Mouse (Mus musculus): ENCODE results near the gene Pnmt. TPM values are rescaled to one million over a fixed set of nuclear protein-coding genes. Genes with fewer than 3 reads are reported as not detected.
A peak's percentile ranks its signal among the peaks of the same experiment; 100 is the strongest.
"Not testable (repeated sequence)": the region's sequence is repeated elsewhere in the genome, so short reads cannot be mapped to it uniquely, and the experiment has no call there.

The Pnmt gene
- polyA plus RNA-seq, 1 experiment from 2014 or later = 3.8 TPM

DNA sequence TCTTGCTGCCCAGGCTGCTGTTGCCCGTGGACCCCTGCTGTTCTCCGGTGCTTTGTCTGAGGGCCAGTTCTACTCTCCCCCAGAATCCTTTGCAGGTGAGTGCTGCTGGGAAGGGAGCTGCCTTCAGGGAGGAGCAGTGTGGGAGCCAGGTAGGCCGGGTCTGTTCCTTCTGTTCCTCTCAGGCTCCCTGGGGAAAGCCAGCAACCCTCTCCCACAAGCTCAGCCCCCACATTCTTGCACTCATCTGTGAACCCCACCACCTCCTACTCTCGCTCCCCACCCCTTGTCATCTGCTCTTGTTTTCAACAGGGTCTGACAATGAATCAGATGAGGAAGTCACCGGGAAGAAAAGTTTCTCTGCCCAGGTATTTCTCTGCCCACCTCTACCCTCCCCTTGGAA, 9.5 kb upstream of the Pnmt start:
- no peak overlapping the region for H3K9ac ChIP-seq
- H3K9me3 ChIP-seq (replicated peaks) = no peaks in the 10 kb centered on the region
- peaks cover 76% of the 10 kb centered on the region for H3K36me3 ChIP-seq
- no peak for ATAC-seq (replicated peaks; ENCODE audit: low FRiP score)
- H3K4me3 ChIP-seq (replicated peaks) = no peak overlapping the region
- H3K27me3 ChIP-seq = no peaks in the 10 kb centered on the region
- no peak overlapping the region for H3K27ac ChIP-seq
- WGBS = 76% methylated on average over 5 of the region's 5 CpGs
- peaks cover 9% of the 10 kb centered on the region; the same call in 1 of the 2 replicates for H3K4me1 ChIP-seq
- H3K4me2 ChIP-seq = no peak overlapping the region

GRCm38 (mm10) chr11:98377787-98378186, 8.5 kb upstream of the Pnmt start:
- peaks cover 76% of the 10 kb centered on the region for H3K36me3 ChIP-seq
- no peak overlapping the region for H3K4me3 ChIP-seq (replicated peaks)
- 84% methylated on average over 11 of the region's 11 CpGs for WGBS

GRCm38 (mm10) chr11:98379379-98379778, 6.9 kb upstream of the Pnmt start:
- no peak overlapping the region for H3K4me2 ChIP-seq
- peaks cover 67% of the 10 kb centered on the region for H3K36me3 ChIP-seq
- ATAC-seq (replicated peaks; ENCODE audit: low FRiP score) = no peak
- peaks cover 18% of the 10 kb centered on the region for H3K4me1 ChIP-seq
- no peak overlapping the region for H3K4me3 ChIP-seq (replicated peaks)
- no peaks in the 10 kb centered on the region for H3K9me3 ChIP-seq (replicated peaks)
- H3K9ac ChIP-seq = no peak overlapping the region
- WGBS = 85% methylated on average over 7 of the region's 7 CpGs
- no peak overlapping the region for H3K27ac ChIP-seq
- peaks cover 12% of the 10 kb centered on the region for H3K27me3 ChIP-seq

More at GRCm38 (mm10) chr11:98377787-98378186, 8.5 kb upstream of the Pnmt start:
- no peak for ATAC-seq (replicated peaks; ENCODE audit: low FRiP score)
- Histone ChIP-seq H3K27me3 (no peaks in the 10 kb centered on the region), H3K4me2 (no peak overlapping the region), H3K27ac (no peak overlapping the region), H3K9me3 (replicated peaks) (no peaks in the 10 kb centered on the region), H3K9ac (no peak overlapping the region), H3K4me1 (0 out of 2 replicates have a peak, but pooled peaks cover 3% of the 10 kb centered on the region)

- Histone ChIP-seq H3K27ac (no peak overlapping the region), H3K4me3 (replicated peaks) (no peak overlapping the region), H3K4me2 (no peak overlapping the region), H3K9ac (no peak overlapping the region), H3K9me3 (replicated peaks) (no peaks in the 10 kb centered on the region), H3K4me1 (peaks cover 24% of the 10 kb centered on the region), H3K36me3 (peaks cover 60% of the 10 kb centered on the region), H3K27me3 (peaks cover 19% of the 10 kb centered on the region)
- 74% methylated on average over 6 of the region's 6 CpGs for WGBS
- ATAC-seq (replicated peaks; ENCODE audit: low FRiP score) = no peak
Measured at GRCm38 (mm10) chr11:98380106-98380505, 6.1 kb upstream of the Pnmt start.

GRCm38 (mm10) chr11:98381651-98382050, 4.6 kb upstream of the Pnmt start:
- no peak overlapping the region for H3K27ac ChIP-seq
- H3K4me3 ChIP-seq (replicated peaks) = no peak overlapping the region
- no peaks in the 10 kb centered on the region for H3K9me3 ChIP-seq (replicated peaks)
- H3K36me3 ChIP-seq = peaks cover 44% of the 10 kb centered on the region
- peaks cover 34% of the 10 kb centered on the region for H3K27me3 ChIP-seq
- 91% methylated on average over 2 of the region's 2 CpGs for WGBS
- ATAC-seq (replicated peaks; ENCODE audit: low FRiP score) = no peak
- H3K4me2 ChIP-seq = no peak overlapping the region
- no peak overlapping the region for H3K9ac ChIP-seq
- peaks cover 35% of the 10 kb centered on the region for H3K4me1 ChIP-seq

GRCm38 (mm10) chr11:98382405-98382804, 3.8 kb upstream of the Pnmt start:
- Histone ChIP-seq H3K36me3 (peaks cover 37% of the 10 kb centered on the region), H3K4me1 (peaks cover 43% of the 10 kb centered on the region), H3K27me3 (peaks cover 42% of the 10 kb centered on the region)
- not testable (repeated sequence) for ATAC-seq (replicated peaks; ENCODE audit: low FRiP score); H3K4me2 ChIP-seq; H3K4me3 ChIP-seq (replicated peaks); H3K9me3 ChIP-seq (replicated peaks); H3K9ac ChIP-seq; H3K27ac ChIP-seq
- WGBS = 36% methylated on average over 2 of the region's 2 CpGs

GRCm38 (mm10) chr11:98383261-98384030, 2.8 kb upstream of the Pnmt start, which contains the start of gene Tcap:
Gene Tcap (plus strand): TSS chr11:98383811.
- peak within 1 kb of the TSS; percentile 69 for H3K27ac ChIP-seq
- peaks cover 26% of the 10 kb centered on the region for H3K36me3 ChIP-seq
- 48% methylated on average over 14 of the region's 14 CpGs for WGBS
- peaks cover 51% of the 10 kb centered on the region for H3K27me3 ChIP-seq
- peak; percentile 27; the same call in 1 of the 2 replicates for ATAC-seq (replicated peaks; ENCODE audit: low FRiP score)
- no peak within 1 kb of the TSS for H3K9ac ChIP-seq
- H3K9me3 ChIP-seq (replicated peaks) = no peaks in the 10 kb centered on the region
- H3K4me1 ChIP-seq = peaks cover 53% of the 10 kb centered on the region
- no peak within 1 kb of the TSS for H3K4me3 ChIP-seq (replicated peaks)
- H3K4me2 ChIP-seq = no peak within 1 kb of the TSS

DNA sequence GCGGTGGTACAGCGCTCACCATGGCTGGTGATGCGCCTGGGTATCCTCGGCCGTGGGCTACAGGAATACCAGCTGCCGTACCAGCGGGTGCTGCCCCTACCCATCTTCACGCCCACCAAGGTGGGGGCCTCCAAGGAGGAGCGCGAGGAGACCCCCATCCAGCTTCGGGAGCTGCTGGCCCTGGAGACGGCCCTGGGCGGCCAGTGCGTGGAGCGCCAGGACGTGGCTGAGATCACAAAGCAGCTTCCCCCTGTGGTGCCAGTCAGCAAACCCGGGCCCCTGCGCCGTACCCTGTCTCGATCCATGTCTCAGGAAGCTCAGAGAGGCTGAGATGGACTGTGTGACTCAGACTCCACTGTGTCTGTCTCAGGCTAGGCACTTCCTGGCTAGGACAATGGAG, 2.0 kb upstream of the Pnmt start:
- Histone ChIP-seq H3K36me3 (peaks cover 19% of the 10 kb centered on the region), H3K4me3 (replicated peaks) (no peak overlapping the region), H3K9me3 (replicated peaks) (no peaks in the 10 kb centered on the region), H3K4me2 (no peak overlapping the region), H3K27ac (peak overlapping the region; percentile 69), H3K27me3 (peaks cover 51% of the 10 kb centered on the region), H3K9ac (no peak overlapping the region), H3K4me1 (peaks cover 61% of the 10 kb centered on the region)
- 77% methylated on average over 20 of the region's 20 CpGs for WGBS
- ATAC-seq (replicated peaks; ENCODE audit: low FRiP score) = no peak

DNA sequence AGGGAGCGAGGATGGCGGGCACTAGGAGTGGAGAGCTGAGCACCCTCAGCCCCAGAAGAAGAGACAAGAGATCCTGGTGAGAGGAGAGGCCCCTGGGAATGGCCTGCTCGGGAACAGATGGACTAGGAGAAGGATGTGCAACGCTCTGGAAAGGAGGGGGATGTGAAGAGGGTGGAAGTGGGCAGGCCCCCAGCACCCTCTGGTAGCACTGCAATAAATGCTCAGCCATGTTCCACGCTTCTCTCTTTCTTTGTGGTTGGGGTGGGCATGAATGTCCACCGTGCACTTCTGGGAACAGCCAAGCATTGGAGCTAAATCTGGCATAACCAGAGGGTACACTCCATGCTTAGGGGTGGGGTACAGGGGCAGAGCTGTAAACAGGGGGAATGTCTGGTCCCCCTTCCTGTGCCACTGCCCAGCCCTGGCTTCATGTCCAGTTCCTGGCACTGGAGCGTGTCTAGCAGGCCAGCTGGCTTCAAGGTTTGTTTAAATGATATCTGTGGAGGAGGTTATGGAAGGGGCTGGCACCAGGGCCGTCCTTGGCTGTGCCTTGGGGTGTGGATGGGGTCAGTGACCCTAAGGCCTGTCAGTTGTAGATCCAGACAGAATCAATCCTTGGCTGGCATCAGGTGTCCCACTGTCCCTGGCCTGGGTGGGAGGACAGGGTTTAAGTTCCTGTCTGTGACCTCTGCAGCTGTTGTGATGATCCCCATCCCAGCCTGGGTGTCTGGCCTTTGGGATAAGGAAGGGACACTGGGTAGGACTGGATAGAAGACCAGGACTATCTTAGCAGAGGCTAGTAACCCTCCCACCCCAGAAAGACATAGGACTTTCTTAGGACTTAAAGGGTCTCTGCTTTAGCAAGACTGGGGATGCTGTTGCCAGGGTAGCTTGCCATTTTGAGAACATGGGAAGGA, 1.3 kb upstream of the Pnmt start:
- Histone ChIP-seq H3K9me3 (replicated peaks) (no peaks in the 10 kb centered on the region), H3K27ac (peak overlapping the region; percentile 69), H3K36me3 (peaks cover 11% of the 10 kb centered on the region), H3K27me3 (peaks cover 54% of the 10 kb centered on the region), H3K4me2 (no peak overlapping the region), H3K4me1 (peaks cover 62% of the 10 kb centered on the region), H3K4me3 (replicated peaks) (no peak overlapping the region), H3K9ac (no peak overlapping the region)
- 45% methylated on average over 8 of the region's 8 CpGs for WGBS
- peak; percentile 28 for ATAC-seq (replicated peaks; ENCODE audit: low FRiP score)

- Histone ChIP-seq H3K27me3 (peaks cover 68% of the 10 kb centered on the region), H3K4me2 (peak overlapping the region; percentile 20; the same call in 1 of the 2 replicates), H3K36me3 (no peaks in the 10 kb centered on the region), H3K9me3 (replicated peaks) (no peaks in the 10 kb centered on the region), H3K4me3 (replicated peaks) (no peak overlapping the region), H3K27ac (no peak overlapping the region), H3K9ac (peak overlapping the region; percentile 26; the same call in 1 of the 2 replicates), H3K4me1 (peaks cover 66% of the 10 kb centered on the region)
- ATAC-seq (replicated peaks; ENCODE audit: low FRiP score) = no peak
- 16% methylated on average over 24 of the region's 24 CpGs for WGBS
Measured at GRCm38 (mm10) chr11:98386596-98386995, 346 bp downstream of the Pnmt start.

DNA sequence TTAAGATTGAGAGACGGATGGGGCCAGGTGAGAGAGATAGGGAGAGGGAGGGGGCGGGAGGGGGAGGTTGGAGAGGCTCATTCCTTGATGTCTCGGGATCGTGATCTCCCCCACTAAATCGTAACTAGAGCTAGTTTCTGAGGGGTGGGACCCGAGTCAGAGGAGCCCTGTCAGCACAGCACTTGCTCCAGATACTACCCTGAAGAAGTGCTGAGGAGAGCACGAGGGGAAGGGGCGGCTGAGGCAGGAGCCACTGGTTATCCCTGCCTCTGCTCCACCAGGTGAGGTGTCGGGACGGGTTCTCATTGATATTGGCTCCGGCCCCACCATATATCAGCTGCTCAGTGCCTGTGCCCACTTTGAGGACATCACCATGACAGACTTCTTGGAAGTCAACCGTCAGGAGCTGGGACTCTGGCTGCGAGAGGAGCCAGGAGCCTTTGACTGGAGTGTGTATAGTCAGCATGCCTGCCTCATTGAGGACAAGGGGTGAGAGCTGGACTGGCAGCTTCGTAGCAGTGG, 867 bp downstream of the Pnmt start:
- Histone ChIP-seq H3K27me3 (peaks cover 68% of the 10 kb centered on the region), H3K9me3 (replicated peaks) (no peaks in the 10 kb centered on the region), H3K27ac (no peak overlapping the region), H3K4me2 (no peak overlapping the region), H3K36me3 (no peaks in the 10 kb centered on the region), H3K4me1 (peaks cover 71% of the 10 kb centered on the region), H3K9ac (no peak overlapping the region), H3K4me3 (replicated peaks) (no peak overlapping the region)
- no peak for ATAC-seq (replicated peaks; ENCODE audit: low FRiP score)
- 38% methylated on average over 14 of the region's 14 CpGs for WGBS

GRCm38 (mm10) chr11:98388282-98388681, 2.0 kb downstream of the Pnmt start:
- WGBS = 59% methylated on average over 10 of the region's 10 CpGs
- peaks cover 67% of the 10 kb centered on the region for H3K27me3 ChIP-seq
- no peak overlapping the region for H3K4me3 ChIP-seq (replicated peaks)
- peaks cover 79% of the 10 kb centered on the region for H3K4me1 ChIP-seq
- H3K9ac ChIP-seq = peak overlapping the region; percentile 2; the same call in 1 of the 2 replicates
- H3K36me3 ChIP-seq = no peaks in the 10 kb centered on the region
- no peaks in the 10 kb centered on the region for H3K9me3 ChIP-seq (replicated peaks)
- H3K4me2 ChIP-seq = no peak overlapping the region
- ATAC-seq (replicated peaks; ENCODE audit: low FRiP score) = no peak
- no peak overlapping the region for H3K27ac ChIP-seq

Measured in kidney, embryonic 15.5 days (tissue).